Mouse (Mus musculus): ENCODE measurements around the gene A230050P20Rik.
"Not testable (repeated sequence)": the region's sequence is repeated elsewhere in the genome, so short reads cannot be mapped to it uniquely, and the experiment has no call there.

Gene A230050P20Rik

GRCm38 (mm10) chr9:20868448-20869001 is at the start of gene A230050P20Rik:
Gene A230050P20Rik (plus strand): TSS chr9:20868642.
- DNase-seq (ENCODE audit: low read depth, low spot score), result peak; percentile 94

GRCm38 (mm10) chr9:20820001-20820400 is 48.4 kb upstream of the A230050P20Rik start:
- DNase-seq (ENCODE audit: low read depth, low spot score), result no peak

DNA sequence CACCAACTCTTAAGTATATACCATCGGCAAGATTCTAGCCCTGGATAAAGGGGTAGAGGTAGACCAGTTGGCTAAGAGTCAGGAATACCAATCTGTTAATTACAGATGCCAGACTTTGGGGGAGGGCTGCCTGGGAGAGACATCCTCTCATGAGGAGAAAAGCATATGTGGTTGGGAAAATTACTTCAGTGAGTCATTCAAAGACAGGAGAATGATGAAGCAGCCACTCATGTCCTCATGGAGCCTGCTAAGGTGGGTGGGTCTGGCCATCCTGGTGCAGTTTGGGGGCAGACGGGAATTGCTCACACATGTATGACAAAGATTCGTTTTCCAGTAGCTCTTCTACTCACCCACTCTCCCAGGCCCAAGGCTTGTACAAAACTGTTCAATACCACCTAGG is 45.6 kb upstream of the A230050P20Rik start:
- DNase-seq (ENCODE audit: low read depth, low spot score), result peak; percentile 76

DNA sequence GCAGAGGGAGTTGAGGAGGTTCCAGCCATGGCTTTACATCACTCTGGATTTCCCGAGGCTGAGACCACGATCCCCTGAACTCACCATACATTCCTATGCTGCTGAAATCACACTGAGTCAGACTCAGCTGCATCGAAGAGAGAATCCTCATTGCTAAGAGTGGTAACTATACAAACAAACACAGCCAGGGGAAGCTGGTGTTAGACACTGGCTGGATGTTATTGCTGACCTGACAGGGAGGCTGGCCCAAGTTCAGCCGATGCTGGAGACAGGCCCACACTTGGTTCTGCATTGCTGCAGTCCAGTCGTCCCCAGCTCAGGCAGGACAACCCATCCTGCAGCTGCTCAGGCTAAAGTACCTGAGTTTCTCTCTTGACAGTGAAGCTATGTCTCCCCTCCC is 42.7 kb upstream of the A230050P20Rik start:
- DNase-seq (ENCODE audit: low read depth, low spot score), result no peak

DNA sequence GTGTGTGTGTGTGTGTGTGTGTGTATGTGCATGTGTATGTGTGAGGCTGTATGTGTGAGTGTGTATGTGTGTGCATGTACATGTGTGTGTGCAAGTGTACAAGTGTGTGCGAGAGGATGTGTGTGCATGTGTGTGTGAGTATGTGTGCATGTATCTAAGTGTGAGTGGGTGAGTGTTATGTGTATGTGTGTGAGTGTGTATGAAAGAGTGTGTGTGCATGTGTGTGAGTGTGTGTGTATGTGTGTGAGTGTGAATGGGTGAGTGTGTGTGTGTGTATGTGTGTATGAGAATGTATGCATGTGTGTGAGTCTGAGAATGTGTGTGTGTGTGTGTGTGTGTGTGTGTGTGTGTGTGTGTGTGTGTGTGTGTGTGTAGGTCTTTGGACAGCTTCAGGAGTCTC is 40.3 kb upstream of the A230050P20Rik start:
- DNase-seq (ENCODE audit: low read depth, low spot score), result no peak

DNA sequence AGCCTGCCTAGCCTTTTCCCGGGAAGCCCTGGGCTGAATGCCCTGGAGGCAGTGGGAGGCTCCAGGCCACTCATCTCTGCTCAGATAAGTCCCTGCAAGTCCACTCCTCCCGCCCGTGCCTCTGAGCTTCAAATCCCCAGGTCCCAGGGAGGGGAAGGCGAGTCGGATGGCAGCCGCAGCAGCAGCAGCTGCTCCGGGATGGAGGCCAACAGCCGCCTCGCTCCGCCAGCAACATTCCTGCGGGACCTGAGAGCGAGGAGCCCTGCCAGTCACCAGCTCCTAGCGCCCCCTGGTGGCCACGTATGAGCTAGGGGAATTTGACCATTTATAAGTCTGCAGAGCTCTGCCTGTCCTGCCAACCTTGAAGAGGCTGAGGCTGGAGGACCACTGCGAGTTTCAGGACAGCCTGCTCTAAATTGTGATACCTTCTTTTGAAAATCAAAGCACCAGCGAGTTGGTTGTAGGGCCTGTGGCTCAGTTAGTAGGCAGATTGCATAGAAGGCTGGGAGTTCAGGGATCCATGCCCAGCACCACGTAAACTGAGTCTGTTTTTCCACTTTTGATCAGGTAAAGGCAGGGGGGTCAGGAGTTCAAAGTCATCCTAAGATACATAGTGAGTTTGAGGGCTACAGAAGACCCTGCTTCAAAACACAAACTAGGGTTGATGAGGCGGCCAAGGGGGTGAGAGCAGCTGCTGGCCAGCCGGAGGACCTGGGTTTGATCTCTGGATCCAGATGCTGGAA is 37.4 kb upstream of the A230050P20Rik start:
- peak; percentile 96 for DNase-seq (ENCODE audit: low read depth, low spot score)

GRCm38 (mm10) chr9:20834881-20835280 is 33.6 kb upstream of the A230050P20Rik start:
- no peak for DNase-seq (ENCODE audit: low read depth, low spot score)

- DNase-seq (ENCODE audit: low read depth, low spot score), result not testable (repeated sequence)
Measured at GRCm38 (mm10) chr9:20835431-20835954, 32.9 kb upstream of the A230050P20Rik start.

DNA sequence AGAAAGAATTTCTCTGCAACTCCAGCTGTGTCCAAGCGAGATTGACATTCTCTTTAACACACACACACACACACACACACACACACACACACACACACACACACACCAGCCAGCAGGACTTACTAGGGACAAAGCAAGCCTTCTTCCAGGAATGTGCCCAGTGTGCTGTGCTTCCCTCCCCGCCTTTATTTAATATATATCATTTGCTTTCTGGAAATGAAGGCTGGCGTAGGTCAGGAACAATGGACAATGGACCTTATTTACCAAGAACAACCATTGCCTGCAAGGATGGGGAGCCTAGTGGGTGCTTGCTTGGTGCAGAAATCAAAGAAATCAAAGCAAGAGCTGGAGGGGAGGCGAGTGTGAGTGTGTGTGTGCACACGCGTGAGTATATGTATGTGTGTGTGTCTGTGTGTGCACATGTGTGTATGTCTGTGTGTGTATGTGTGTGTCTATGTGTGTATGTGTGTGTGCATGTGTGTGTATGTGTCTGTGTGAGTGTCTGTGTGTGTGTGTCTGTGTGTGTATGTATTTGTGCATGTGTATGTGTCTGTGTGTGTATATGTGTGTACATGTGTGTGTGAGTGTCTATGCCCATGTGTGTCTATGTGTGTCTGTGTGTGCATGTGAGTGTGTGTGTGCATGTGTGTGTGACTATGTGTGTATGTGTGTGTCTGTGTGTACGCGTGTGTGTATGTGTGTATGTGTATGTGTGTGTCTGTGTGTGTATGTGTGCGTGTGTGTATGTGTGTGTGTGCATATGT is 31.1 kb upstream of the A230050P20Rik start:
- DNase-seq (ENCODE audit: low read depth, low spot score), result no peak

DNA sequence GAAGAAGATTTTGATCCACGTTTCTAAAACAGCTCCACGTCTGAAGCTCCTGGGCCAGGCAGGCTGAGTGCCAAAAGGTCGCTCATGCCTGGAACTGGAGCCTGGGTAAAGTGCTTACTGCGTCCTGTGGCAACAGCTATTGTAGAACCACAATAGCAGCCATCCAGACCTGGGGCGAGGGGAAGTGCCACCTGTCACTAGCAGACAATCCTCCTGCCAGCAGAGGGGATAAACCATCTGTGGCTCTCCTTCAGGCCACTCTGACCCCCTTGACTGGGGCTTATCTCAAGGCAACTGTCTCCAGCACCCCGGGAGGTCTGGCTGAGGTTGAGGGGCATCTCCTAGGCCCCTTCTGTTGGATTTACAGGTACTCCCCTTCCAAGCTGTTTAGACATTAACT is 29.5 kb upstream of the A230050P20Rik start:
- DNase-seq (ENCODE audit: low read depth, low spot score), result peak; percentile 29

GRCm38 (mm10) chr9:20842211-20842610 is 26.2 kb upstream of the A230050P20Rik start:
- DNase-seq (ENCODE audit: low read depth, low spot score), result no peak

- peak; percentile 59 for DNase-seq (ENCODE audit: low read depth, low spot score)
Measured at GRCm38 (mm10) chr9:20842670-20843069, 25.8 kb upstream of the A230050P20Rik start.

GRCm38 (mm10) chr9:20850179-20850578 is 18.3 kb upstream of the A230050P20Rik start:
- no peak for DNase-seq (ENCODE audit: low read depth, low spot score)

DNA sequence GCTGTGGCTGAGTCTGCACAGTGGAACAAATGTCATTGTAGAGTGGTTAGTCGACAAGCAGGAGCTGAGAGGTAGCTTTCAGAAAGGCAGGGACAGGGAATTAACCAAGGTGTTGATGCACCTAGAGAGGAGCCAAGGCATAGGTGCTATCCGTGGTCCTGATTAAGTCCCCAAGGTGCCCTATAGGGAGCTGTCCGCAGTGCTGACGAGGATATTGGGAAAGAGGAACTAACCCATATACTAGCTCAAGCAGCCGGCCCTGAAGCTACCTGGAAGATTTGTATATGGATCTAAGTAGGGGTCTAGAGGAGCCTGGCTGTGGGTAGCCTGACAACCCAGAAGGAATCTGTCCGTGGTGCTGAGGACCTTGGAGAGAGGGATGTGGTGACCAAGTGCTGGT is 11.3 kb upstream of the A230050P20Rik start:
- no peak for DNase-seq (ENCODE audit: low read depth, low spot score)

DNA sequence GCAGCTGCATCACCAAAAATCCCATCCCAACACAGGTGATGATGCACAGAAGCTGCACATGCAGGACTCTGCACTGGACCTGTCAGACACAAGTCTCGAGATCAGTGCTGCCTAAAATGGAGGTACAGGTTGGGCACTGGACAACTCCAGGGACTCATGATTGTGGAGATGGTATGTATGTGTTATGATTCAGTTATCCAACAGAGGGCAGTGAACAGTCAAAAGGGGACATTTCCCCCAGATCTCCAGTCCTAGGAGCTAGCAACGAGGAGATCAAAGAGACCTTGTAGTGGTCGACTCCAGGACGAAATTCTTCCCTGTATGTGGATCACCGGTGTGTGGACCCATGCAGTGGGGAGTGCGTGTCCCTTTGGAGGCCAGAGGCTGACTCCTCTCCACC is 8.5 kb upstream of the A230050P20Rik start:
- DNase-seq (ENCODE audit: low read depth, low spot score), result no peak

DNA sequence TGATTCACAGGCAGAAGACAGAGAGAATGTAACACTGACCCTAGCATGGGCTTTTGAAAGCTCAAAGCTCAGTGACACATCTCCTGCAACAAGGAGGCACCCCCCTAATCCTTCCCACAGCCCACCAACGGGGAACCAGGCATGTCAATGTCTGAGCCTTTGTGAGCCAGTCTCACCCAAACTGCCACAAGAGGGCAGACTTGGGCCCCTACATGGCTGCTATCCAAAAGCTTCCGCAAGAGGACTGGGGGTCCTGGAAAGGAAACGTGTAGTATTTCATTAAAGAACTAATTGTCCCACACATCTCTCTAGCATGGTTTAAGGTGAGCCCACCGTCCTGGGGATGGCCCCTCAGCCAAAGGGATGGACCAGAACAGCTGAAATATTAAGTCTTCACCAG is 6.6 kb upstream of the A230050P20Rik start:
- peak; percentile 50 for DNase-seq (ENCODE audit: low read depth, low spot score)

- no peak for DNase-seq (ENCODE audit: low read depth, low spot score)
Measured at GRCm38 (mm10) chr9:20862225-20862624, 6.2 kb upstream of the A230050P20Rik start.

DNA sequence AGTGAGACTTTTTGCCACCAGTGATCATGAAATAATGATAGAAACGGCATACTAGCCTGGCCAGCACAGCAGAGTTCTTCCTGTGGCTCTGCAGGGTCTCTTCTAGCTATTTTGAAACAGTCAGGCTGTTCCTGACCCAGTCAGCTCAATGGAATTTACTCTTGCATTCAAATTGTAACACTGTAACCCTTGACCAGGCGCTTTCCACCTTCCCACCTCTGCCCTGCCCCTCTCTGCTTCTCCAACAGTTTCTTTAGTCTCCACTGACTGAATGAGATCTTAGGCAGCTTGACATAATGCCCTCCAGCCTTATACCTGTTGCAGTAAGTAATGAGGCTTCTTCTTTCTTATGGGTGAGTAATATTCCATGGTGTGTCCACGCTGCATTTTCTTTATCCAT is 1.6 kb upstream of the A230050P20Rik start:
- DNase-seq (ENCODE audit: low read depth, low spot score), result no peak

GRCm38 (mm10) chr9:20869246-20869645 is 804 bp downstream of the A230050P20Rik start:
- peak; percentile 50 for DNase-seq (ENCODE audit: low read depth, low spot score)

DNA sequence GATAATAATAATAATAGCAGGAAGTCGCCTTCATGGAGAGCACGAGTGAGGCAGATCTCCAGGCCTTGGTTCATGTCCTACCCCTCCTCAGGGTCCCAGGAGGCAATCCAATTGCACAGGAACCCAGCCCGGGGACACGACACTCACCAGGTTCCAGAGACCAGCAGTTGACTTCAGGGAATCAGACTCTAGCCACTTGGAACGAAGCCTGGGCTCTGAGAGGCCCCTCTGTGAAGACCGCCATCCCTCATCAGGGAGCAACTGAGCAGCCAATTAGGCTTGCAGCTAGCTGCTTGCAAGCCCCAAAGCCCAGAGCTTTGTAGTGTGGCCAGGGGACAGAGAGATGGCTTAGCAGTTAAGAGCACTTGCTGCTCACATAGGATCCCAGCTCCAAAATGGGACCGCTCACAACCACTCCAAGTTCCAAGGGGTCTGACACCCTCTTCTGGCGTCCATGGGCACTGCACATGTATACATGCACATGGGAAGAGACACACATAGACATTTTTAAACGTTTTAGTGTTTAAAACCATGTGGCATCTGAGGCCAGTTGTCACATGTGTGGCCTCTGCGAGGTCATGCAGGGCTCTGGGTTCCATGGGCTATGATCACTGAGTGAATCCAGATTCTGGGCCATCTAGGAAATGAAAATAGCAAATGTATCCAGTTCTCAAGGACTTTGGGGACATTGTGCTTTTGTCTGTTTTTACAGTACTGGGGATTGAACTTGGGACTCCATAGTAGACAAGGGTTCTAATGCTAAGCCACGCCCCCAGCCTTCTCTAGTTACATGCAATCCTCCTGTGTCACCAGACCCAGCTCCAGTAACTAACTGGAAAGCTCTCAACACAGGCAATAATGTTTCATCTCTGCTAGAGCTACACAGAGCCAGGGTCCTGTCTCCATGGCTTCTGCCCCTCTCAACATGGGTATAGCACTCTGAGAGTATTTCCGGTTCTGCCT is 2.0 kb downstream of the A230050P20Rik start:
- DNase-seq (ENCODE audit: low read depth, low spot score), result no peak

DNA sequence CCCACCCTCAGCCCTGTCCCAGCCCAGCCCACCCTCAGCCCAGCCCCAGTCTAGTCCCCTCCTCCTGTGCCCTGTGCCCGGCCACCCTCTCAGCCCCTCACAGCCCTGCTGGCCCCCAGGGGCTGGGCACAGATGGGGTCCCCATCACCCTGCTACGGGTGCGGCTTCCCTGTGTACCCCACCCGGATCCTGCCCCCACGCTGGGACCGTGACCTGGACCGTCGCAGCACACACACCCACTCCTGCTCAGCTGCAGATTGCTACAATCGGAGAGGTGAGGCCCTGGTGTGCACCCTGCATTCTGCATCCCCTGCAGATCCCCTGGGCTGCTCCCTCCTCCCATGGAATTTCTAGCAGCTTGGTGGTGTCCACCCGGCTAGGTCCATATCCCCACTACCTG is 4.5 kb downstream of the A230050P20Rik start:
- no peak for DNase-seq (ENCODE audit: low read depth, low spot score)

Data from brain, adult 2 months (tissue).